Mouse (Mus musculus) megakaryocyte, embryonic 14.5 days (primary cell): ENCODE measurements around the gene Zc3h18.

Source experiments
- FLI1 ChIP-seq: IDR thresholded peaks from 2 replicates; pipeline ENCODE4 v1.6.1; 2012; ENCODE audit warnings: low read length, inconsistent platforms, mixed read lengths
- GATA1 ChIP-seq: IDR thresholded peaks from 3 replicates; pipeline ENCODE4 v1.6.1; 2012; ENCODE audit warnings: mixed read lengths, low read length, inconsistent platforms, borderline replicate concordance

DNA sequence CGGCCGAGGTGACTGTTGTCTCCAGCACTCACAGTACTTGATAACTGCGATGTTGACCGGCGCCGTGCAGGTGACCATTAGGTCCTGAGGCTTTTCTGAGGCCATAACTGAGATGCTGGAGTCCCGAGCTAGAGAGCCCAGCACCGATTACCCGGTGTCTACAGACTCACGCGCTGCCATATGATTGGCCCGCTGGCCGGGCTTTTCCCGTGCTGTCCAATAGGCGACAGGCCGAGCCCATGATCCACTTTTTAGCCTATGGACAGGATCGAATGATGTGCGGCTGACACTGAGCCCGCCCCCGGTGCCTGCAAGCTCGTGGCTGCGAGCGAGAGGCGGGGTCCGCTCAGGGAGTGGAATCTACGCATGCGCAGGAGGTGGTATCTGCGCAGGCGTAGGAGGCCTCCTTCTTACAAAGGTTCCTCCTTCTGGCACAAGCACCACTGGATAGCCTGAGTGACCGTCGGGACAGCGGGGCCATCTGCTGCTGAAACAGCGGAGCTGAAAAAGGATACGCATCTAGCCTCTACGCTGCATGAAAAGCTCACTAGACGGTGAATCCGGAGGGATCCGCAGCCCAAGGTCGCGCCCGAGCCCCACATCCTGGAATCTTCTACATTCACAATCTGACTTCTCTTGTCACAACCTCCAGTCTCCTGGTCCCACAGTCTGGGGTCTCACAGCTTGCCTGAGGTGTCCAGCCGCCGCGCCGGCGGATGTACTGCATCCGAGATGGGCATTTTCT lies 67.0 kb downstream of the Zc3h18 start, which contains the start of gene Mvd:
- TF ChIP-seq GATA1, result no peak
- TF ChIP-seq FLI1, result no peak
